Mouse (Mus musculus) bone marrow macrophage, adult 2 months (primary cell): ENCODE data around the gene Iqschfp. TPM values are rescaled to one million over a fixed set of nuclear protein-coding genes. Genes with fewer than 3 reads are reported as not detected.
"Not testable (repeated sequence)": the region's sequence is repeated elsewhere in the genome, so short reads cannot be mapped to it uniquely, and the experiment has no call there.

ENCODE experiments used
- H3K27ac ChIP-seq: 2 replicates; pipeline ENCODE4 v1.5.1; 2012; ENCODE audit warnings: low read depth, low read length; ENCODE audit not compliant: insufficient read depth
- H3K4me1 ChIP-seq: 2 replicates; pipeline ENCODE4 v1.6.1; 2012; ENCODE audit warnings: low read length; ENCODE audit not compliant: control insufficient read depth, insufficient read depth
- H3K4me3 ChIP-seq: 2 replicates; pipeline ENCODE4 v1.5.1; 2012; ENCODE audit warnings: mild to moderate bottlenecking, low read length, moderate library complexity; ENCODE audit not compliant: insufficient read depth
- CTCF ChIP-seq: IDR thresholded peaks from 2 replicates; pipeline ENCODE4 v1.5.1; 2012; ENCODE audit warnings: low read depth, mild to moderate bottlenecking, low read length, moderate library complexity
- POLR2A ChIP-seq: IDR thresholded peaks from 2 replicates; pipeline ENCODE4 v1.6.1; 2012; ENCODE audit warnings: mild to moderate bottlenecking, low read depth, low read length, borderline replicate concordance
- polyA plus RNA-seq: library from polyadenylated mRNA; stranded (reverse); fragments of >200 nt; gene quantifications from 2 replicates; pipeline ENCODE4 v1.2.4, GENCODE M21; 2012; ENCODE audit not compliant: missing spikeins, insufficient read depth, insufficient read length

Gene Iqschfp
- polyA plus RNA-seq, 1 experiment = not detected

- H3K27ac ChIP-seq = no peak overlapping the region
- no peak for TF ChIP-seq POLR2A
- no peak for TF ChIP-seq CTCF
- H3K4me1 ChIP-seq = no peaks in the 10 kb centered on the region
- no peak overlapping the region for H3K4me3 ChIP-seq
These were observed 167.2 kb downstream of the Iqschfp start for GRCm38 (mm10) chr3:68059162-68059800.

- Histone ChIP-seq H3K27ac (no peak within 1 kb of the TSS), H3K4me1 (no peaks in the 10 kb centered on the region), H3K4me3 (no peak within 1 kb of the TSS)
- TF ChIP-seq POLR2A = no peak
- no peak for TF ChIP-seq CTCF
These were observed 172.7 kb downstream of the Iqschfp start, which contains the start of gene Schip1 for GRCm38 (mm10) chr3:68064731-68065130. TSS of gene Schip1 (plus strand) at chr3:68064802.

GRCm38 (mm10) chr3:68071395-68072386 lies 179.7 kb downstream of the Iqschfp start:
- Histone ChIP-seq H3K27ac (no peak overlapping the region), H3K4me1 (no peaks in the 10 kb centered on the region), H3K4me3 (no peak overlapping the region)
- TF ChIP-seq CTCF (no peak), POLR2A (no peak)

GRCm38 (mm10) chr3:68077406-68077805 lies 185.4 kb downstream of the Iqschfp start:
- Histone ChIP-seq H3K4me1 (no peaks in the 10 kb centered on the region), H3K27ac (no peak overlapping the region), H3K4me3 (no peak overlapping the region)
- TF ChIP-seq CTCF (no peak), POLR2A (no peak)

- Histone ChIP-seq H3K27ac (no peak overlapping the region), H3K4me3 (no peak overlapping the region), H3K4me1 (no peaks in the 10 kb centered on the region)
- TF ChIP-seq POLR2A (no peak), CTCF (no peak)
These were observed 193.0 kb downstream of the Iqschfp start for GRCm38 (mm10) chr3:68085024-68085423.

- no peak for TF ChIP-seq CTCF
- TF ChIP-seq POLR2A = no peak
- no peak overlapping the region for H3K4me3 ChIP-seq
- H3K4me1 ChIP-seq = no peaks in the 10 kb centered on the region
- no peak overlapping the region for H3K27ac ChIP-seq
These were observed 200.1 kb downstream of the Iqschfp start for GRCm38 (mm10) chr3:68092108-68092507.

- TF ChIP-seq POLR2A (no peak), CTCF (no peak)
- Histone ChIP-seq H3K4me3 (no peak overlapping the region), H3K27ac (no peak overlapping the region), H3K4me1 (no peaks in the 10 kb centered on the region)
These were observed 204.8 kb downstream of the Iqschfp start for GRCm38 (mm10) chr3:68096724-68097431.

GRCm38 (mm10) chr3:68099561-68099960 lies 207.5 kb downstream of the Iqschfp start:
- not testable (repeated sequence) for H3K4me3 ChIP-seq, H3K27ac ChIP-seq, H3K4me1 ChIP-seq

GRCm38 (mm10) chr3:68101343-68101742 lies 209.3 kb downstream of the Iqschfp start:
- H3K27ac ChIP-seq = no peak overlapping the region
- no peak for TF ChIP-seq POLR2A
- TF ChIP-seq CTCF = no peak

GRCm38 (mm10) chr3:68105081-68105685 lies 213.2 kb downstream of the Iqschfp start:
- TF ChIP-seq CTCF = no peak
- TF ChIP-seq POLR2A = no peak
- no peak overlapping the region for H3K4me3 ChIP-seq
- no peaks in the 10 kb centered on the region for H3K4me1 ChIP-seq
- H3K27ac ChIP-seq = no peak overlapping the region

More at GRCm38 (mm10) chr3:68101343-68101742, 209.3 kb downstream of the Iqschfp start:
- H3K4me3 ChIP-seq = no peak overlapping the region
- H3K4me1 ChIP-seq = no peaks in the 10 kb centered on the region
